Mouse (Mus musculus) layer of hippocampus, adult 2 months (tissue): ENCODE measurements around the gene Tbkbp1. TPM values are rescaled to one million over a fixed set of nuclear protein-coding genes. Genes with fewer than 3 reads are reported as not detected.

Source experiments
- DNase-seq, 2 experiments: peaks; one replicate each; pipeline ENCODE4 v3.0.0; 2022; ENCODE audit warnings: low spot score in 2 of 2
- H3K27ac ChIP-seq: fragments of 200-600 bp; 2 replicates; pipeline ENCODE4 v1.8.1; 2022
- H3K4me3 ChIP-seq: fragments of 200-600 bp; 2 replicates; pipeline ENCODE4 v1.8.1; 2022; ENCODE audit warnings: mild to moderate bottlenecking
- CTCF ChIP-seq: fragments of 200-600 bp; conservative IDR thresholded peaks from 2 replicates; pipeline ENCODE4 v1.8.1; 2022; ENCODE audit warnings: antibody characterized with exemption, mild to moderate bottlenecking, moderate library complexity
- total RNA-seq, 2 experiments: library from RNA; stranded (reverse); gene quantifications; 2 replicates each; pipeline ENCODE4 v1.2.3; 2021

Tbkbp1 gene
- total RNA-seq, 2 experiments from 2014 or later: 91.8 to 96.9 TPM

GRCm38 (mm10) chr11:97133270-97133669, 18.0 kb downstream of the Tbkbp1 start:
- no peak overlapping the region for H3K4me3 ChIP-seq
- DNase-seq: no peak
- TF ChIP-seq CTCF: no peak
- no peak overlapping the region for H3K27ac ChIP-seq

- no peak overlapping the region for H3K4me3 ChIP-seq
- H3K27ac ChIP-seq: no peak overlapping the region
- TF ChIP-seq CTCF: no peak
- DNase-seq: no peak
These were observed 19.1 kb downstream of the Tbkbp1 start for GRCm38 (mm10) chr11:97132185-97132584.

- H3K4me3 ChIP-seq: no peak overlapping the region
- TF ChIP-seq CTCF: no peak
- DNase-seq: no peak
- no peak overlapping the region for H3K27ac ChIP-seq
These were observed 19.6 kb downstream of the Tbkbp1 start for GRCm38 (mm10) chr11:97131683-97132082.

GRCm38 (mm10) chr11:97130318-97130717, 21.0 kb downstream of the Tbkbp1 start:
- no peak for TF ChIP-seq CTCF
- DNase-seq: no peak
- H3K4me3 ChIP-seq: no peak overlapping the region
- no peak overlapping the region for H3K27ac ChIP-seq

- no peak overlapping the region for H3K4me3 ChIP-seq
- no peak overlapping the region for H3K27ac ChIP-seq
- no peak for TF ChIP-seq CTCF
- no peak for DNase-seq
These were observed 22.3 kb downstream of the Tbkbp1 start for GRCm38 (mm10) chr11:97128956-97129355.

GRCm38 (mm10) chr11:97127470-97128223, 23.6 kb downstream of the Tbkbp1 start:
- Histone ChIP-seq H3K27ac (no peak overlapping the region), H3K4me3 (peak overlapping the region; percentile 54)
- no peak for DNase-seq
- no peak for TF ChIP-seq CTCF

GRCm38 (mm10) chr11:97126645-97127468, 24.4 kb downstream of the Tbkbp1 start:
- Histone ChIP-seq H3K27ac (no peak overlapping the region), H3K4me3 (peak overlapping the region; percentile 54)
- DNase-seq: no peak
- TF ChIP-seq CTCF: no peak

- no peak for DNase-seq
- TF ChIP-seq CTCF: no peak
- Histone ChIP-seq H3K27ac (no peak overlapping the region), H3K4me3 (no peak overlapping the region)
These were observed 26.8 kb downstream of the Tbkbp1 start for GRCm38 (mm10) chr11:97124266-97125036.

- TF ChIP-seq CTCF: peak; percentile 55
- Histone ChIP-seq H3K4me3 (no peak overlapping the region), H3K27ac (no peak overlapping the region)
- DNase-seq: no peak
These were observed 27.9 kb downstream of the Tbkbp1 start for GRCm38 (mm10) chr11:97123282-97123890.

GRCm38 (mm10) chr11:97120641-97121040, 30.7 kb downstream of the Tbkbp1 start:
- no peak for DNase-seq
- Histone ChIP-seq H3K27ac (no peak overlapping the region), H3K4me3 (no peak overlapping the region)
- TF ChIP-seq CTCF: no peak

GRCm38 (mm10) chr11:97120221-97120620, 31.1 kb downstream of the Tbkbp1 start:
- DNase-seq: no peak
- H3K27ac ChIP-seq: no peak overlapping the region

GRCm38 (mm10) chr11:97115797-97116196, 35.5 kb downstream of the Tbkbp1 start:
- Histone ChIP-seq H3K27ac (no peak overlapping the region), H3K4me3 (no peak overlapping the region)
- no peak for TF ChIP-seq CTCF
- DNase-seq: no peak

More at GRCm38 (mm10) chr11:97120221-97120620, 31.1 kb downstream of the Tbkbp1 start:
- H3K4me3 ChIP-seq: no peak overlapping the region
- no peak for TF ChIP-seq CTCF
